Mouse (Mus musculus) thymus, adult 2 months (tissue): Measurements from ENCODE around the gene Cacna2d3.

Experiments used
- CTCF ChIP-seq: fragments of 200-500 bp; IDR thresholded peaks from 2 replicates; pipeline ENCODE4 v1.5.1; 2012; ENCODE audit warnings: mild to moderate bottlenecking, control low read depth, low read length, moderate library complexity, borderline replicate concordance; ENCODE audit not compliant: control insufficient read depth, poor library complexity, insufficient read depth; ENCODE audit errors: extremely low read depth
- POLR2A ChIP-seq: fragments of 200-500 bp; IDR thresholded peaks from 2 replicates; pipeline ENCODE4 v1.6.1; 2012; ENCODE audit warnings: mild to moderate bottlenecking, low read length, control low read depth, moderate library complexity; ENCODE audit not compliant: control insufficient read depth, poor library complexity, insufficient read depth; ENCODE audit errors: extremely low read depth

- TF ChIP-seq CTCF: no peak
- no peak for TF ChIP-seq POLR2A
Observed at GRCm38 (mm10) chr14:29082171-29082570, 639.5 kb downstream of the Cacna2d3 start.
